Mouse (Mus musculus): ENCODE measurements around the gene Dll1.

The Dll1 gene

DNA sequence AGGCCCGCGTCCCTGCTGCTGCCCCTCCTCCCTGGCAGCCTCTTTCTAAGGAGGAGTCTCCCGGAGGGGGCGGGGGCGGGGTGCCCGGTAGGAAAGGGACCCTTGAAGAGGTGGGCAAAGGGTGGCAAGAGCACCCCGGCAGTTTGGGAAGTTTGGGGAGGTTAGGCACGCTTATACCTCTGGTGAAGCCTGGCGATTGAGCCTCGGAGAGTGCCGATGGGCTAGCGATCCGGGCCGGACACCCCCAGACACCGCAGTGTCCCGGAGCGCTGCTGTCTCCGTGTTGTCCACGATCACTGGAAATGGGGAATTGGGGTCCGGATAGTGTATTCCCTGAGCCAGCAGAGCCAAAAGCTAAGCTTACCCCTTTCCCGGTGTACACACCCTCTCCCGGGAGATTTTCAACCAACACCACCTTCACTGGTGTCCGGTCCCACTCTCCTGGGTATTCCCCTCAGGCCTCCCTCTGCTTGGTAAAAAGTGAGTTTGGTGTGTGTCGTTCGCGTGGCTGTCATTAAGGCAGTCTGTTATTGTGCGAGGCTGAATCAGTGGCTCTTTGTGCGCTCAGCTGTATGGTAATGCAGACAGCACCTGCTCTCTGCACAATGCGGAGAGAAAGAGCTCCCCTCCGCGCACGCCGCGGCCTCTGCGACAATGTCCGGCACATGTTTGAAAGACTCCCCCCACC lies at the start of gene Dll1:
Dll1 (minus strand) TSS at position 379 of the 688 bp plus-strand sequence.
- DNase-seq, result peak; percentile 46

DNA sequence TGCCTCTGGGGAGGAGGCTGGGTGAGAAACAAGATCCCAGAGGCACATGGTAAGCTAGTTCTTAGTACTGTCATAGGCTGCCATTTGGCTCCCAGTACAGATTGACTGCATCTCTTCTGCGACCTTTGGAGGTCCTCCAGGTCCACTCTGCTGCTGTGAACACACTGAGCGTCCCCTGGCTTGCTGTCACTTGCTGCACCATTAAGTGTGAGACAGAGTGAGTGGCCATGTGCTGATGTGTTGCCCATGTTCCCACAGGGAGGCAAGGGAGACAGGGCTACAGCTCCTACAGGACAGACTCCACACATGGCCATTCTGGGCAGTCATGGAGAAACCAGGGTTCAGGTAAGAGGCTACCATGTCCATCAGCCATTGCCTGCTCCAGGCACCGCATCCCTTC lies 49.3 kb upstream of the Dll1 start:
- no peak for DNase-seq

DNA sequence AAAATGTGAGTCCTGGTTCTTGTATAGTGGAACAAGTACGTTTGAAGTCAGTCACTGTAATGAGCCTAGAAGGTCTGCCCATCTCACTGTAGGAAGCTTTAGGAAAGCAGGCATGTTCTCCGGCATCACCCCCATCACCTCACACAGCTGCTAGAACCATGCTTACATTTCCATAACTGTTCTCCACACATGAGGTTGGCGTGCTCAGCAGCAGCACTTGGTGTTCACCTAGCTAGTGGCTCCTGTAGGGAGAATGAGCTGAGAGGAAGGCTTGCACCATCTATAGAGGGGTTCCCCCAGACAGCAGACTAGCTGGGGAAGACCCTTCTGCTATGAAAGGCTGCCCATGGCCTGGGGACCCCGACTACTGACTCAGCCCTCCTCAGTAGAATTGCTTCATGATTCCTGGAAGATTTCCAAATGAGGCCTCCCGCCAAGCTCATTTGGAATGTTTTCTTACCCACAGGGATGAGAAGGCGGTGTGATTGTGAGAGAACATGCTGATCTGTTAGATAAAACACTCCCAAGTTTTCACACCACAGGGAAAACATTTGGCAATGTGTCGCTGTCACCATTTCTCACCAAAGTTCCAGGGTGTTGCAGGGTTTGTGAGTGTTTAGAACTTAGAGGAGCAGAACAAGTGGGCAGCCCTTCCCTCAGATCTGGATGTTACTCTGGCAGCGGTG lies 46.6 kb upstream of the Dll1 start:
- peak; percentile 35 for DNase-seq

DNA sequence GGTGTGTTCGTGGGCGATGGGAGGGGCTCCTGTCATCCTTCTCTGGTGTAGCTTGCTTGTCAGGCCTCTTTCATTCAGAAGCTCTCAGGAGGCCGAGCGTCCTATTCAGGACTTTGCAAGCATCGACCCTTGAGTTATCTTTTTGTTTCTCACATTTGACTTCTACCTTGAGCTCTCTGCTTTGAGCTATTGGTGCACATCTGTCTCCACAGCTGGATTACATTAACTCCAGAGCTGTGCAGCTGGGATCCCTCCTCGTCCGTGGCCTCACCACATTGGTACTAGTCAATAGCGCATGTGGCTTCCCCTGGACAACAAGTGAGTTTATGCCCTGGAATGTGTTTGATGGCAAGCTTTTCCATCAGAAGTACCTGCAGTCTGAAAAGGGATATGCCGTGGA lies 46.0 kb upstream of the Dll1 start:
- no peak for DNase-seq

DNA sequence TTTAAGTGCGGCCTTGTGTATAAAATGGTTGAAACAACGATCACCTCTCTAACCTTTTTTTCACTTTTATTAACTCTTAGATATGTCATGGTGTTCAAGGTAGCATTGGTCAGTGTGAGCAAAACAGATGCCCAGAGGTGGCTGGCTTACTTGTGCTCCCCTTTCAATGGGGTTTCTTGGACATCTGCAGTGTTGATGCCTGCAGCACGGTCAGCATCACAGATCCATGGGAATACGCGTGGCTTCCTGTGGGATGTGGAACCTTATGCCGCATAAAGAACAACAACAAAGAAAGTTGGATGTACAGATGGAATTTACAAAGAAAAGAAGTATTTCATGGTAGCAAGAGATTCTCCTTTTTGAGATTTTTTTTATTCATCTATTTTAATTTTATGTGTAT lies 44.8 kb upstream of the Dll1 start:
- DNase-seq, result no peak

DNA sequence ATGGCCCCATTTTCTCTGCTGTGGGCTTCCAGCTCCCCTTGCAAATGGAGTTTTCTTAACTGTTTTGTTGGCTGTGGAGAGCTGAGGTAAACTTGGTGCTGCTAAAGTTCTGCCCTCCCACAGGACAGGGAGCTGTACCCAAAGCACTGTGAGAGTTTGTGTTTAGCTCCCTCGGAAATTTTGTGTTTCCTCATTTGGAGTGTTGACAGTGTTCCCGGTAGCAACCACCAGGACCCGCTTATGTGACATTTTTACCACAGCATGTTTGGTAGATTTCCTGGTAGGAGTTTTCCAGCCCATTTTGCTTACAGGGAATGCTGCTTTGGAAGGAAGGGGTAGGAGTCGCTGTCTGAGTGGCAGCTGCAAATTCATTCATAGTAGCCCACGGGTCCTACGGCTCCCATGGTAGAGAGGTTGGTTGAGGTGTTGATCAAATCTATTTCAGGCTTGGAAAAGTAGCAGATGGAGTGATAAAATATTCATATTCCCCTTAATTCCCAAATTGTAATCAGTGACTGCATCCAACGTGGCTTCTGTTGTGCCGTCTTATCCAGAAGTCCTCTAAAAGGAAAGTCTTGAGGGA lies 43.4 kb upstream of the Dll1 start:
- DNase-seq, result no peak

DNA sequence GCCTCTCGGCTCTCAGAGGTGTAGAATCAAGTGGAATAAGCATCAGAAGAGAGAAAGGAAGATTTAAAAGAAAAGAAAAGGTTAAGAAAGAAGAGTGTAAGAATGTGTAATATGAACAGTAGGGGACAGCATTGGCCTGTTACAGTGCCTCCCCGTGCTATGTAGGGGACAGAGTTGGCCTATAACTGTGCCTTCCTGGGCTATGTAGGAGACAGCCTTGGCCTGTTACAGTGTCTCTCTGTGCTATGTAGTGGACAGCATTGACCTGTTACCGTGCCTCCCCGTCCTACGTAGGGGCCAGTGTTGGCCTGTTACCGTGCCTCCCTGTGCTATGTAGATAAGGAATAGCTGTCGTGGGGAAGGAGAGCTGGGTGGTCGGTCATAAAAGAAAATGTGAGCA lies 42.9 kb upstream of the Dll1 start:
- no peak for DNase-seq

DNA sequence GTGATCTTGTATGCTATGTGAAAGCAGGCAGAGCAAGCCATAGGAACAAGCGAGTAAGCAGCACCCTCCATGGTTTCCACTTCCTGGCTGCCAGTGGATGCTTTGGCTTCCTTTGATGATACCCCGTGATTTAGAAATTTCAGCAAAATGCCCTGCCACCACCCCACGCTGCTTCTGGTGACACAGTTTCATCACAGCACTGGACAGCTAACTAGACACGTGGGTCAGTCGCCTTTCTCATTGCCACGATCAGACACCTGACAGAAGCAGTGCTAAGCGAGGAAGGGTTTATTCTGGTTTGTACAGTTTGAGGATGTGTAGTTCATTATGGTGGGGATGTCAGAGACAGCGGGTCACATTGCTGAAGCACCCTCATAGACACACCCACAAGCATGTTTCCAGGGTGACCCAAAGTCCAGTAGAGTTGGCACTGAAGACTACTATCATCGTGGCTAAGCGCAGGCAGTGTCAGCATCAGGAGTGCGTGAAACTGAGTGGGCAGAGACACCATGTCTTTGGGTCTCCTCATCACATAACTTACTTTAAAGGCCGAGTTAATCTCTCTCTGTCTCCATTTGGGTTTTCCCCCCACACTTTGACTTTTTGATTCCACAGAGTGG lies 40.0 kb upstream of the Dll1 start:
- no peak for DNase-seq

DNA sequence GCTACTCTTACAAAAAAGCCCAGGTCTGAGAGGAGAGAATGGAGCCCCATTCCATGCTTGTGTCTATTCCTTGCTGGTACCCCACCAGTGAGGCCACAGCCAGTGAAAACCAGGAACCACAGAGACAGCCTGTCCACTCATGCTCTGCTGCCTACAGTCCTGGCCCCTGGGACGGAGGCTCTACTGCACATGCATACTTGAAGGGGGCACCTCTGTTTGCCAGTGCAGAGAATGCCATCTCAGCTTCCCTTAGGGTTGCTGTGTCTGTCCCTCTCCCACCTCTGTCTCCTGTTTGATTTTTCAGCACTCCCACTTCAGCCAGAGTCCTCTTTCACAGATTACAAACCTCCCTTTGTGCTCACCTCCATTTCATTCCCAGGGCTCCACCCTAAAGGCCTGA lies 34.2 kb upstream of the Dll1 start:
- peak; percentile 2 for DNase-seq

DNA sequence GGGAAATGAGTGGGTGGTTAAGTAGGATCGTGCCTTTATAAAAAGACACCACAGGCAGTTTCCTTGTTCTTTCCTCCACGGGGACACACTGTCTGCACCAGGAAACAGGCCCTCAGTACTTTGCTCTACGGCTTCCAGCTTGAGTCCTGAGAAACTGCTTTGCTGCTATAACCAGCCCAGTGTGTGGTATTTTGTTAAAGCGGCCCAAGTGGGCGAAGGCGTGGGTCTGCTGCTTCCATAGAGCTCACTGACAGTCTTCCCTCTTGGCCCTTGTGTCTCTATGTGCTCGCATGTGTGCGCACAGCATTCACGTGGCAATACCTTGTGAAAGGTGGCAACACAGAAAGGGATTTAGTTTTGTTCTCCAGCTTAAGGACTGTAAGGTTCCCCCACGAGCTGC lies 32.6 kb upstream of the Dll1 start:
- DNase-seq, result no peak

DNA sequence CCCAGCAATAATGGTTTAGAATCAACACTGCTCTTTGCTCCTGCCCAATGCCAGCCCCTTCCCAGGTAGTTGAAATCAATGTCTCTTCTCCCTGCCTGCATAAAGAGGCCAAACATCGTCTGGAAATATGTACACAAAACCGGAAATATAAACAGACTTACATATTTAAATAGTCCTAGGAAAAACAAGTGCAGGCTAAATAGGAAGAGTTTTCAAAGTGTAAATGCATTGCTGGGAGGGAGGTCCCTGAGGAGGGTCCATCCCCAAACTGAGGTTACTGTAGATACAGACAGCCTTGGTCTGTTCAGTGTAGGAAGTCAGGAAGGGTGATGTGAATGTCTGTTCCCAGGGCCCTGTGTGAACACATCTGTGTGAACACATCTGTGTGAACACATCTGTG lies 29.9 kb upstream of the Dll1 start:
- no peak for DNase-seq

DNA sequence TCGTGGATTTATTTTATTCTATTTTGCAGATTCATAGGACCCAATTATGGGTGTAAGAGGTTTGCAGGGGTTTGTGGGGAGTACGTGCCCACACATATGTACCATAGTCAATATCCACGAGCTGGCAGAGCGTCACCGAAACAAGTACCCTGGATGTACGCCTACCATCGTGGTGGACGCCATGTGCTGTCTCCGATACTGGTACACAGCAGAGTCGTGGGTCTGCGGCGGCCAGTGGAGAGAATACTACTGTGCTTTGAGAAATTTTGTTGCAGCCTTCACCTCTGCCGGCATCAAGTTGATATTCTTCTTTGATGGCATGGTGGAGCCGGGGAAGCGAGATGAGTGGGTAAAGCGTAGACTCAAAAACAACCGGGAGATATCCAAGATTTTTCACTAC lies 25.0 kb upstream of the Dll1 start:
- no peak for DNase-seq

DNA sequence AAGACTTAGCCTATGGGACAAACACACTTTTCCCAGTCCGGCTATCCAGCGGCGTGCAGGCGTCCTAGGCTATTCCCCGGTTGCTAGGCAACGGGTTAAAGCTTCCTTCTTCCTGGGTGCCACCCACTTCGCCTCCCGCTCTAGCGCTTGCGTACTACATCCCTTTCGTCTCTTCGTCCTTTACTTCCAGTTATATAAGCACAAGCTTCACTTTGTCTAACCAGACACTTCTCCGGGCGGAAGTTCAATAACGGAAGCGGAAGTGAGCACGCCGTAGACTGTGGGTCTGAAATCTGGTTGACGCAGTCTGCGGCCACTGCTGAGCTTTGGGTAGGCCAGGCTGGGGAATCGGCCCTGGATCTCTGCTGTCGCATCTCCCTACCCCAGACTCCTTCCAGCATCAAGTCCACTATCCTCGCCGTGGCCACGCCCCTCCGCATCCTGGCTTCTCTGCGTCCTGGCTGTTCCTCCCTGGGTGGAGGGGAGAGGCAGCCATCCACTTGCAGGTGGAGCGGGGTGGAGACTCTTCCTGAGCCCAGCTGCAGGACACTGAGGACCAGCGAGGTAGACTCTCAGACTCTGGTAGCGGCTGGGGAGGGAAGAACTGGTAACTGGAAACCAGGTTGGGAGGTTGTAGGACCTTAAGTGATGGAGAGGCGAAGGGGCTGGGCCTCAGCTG lies 19.5 kb upstream of the Dll1 start, which contains the start of gene Fam120b:
Fam120b (plus strand) TSS at position 206 of the 679 bp plus-strand sequence.
- DNase-seq, result peak; percentile 92

DNA sequence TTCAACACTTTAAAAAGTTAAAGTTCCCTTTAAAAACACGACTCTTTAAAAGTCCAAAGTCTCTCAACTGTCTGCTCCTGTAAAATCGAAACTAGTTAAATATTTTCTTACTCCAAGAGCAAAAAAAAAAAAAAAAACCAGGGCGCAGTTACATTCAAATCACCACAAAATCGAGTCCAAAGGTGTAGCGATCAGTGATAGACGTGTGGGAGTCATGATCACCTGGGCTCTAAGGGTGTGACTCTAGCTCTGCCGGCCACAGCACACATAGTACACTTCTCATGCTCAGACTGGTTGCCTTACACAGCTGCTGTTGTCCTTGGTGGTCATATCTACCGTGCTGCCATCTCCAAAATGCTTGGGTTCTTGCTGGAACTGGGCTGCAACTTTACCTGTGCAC lies 12.7 kb upstream of the Dll1 start:
- no peak for DNase-seq

DNA sequence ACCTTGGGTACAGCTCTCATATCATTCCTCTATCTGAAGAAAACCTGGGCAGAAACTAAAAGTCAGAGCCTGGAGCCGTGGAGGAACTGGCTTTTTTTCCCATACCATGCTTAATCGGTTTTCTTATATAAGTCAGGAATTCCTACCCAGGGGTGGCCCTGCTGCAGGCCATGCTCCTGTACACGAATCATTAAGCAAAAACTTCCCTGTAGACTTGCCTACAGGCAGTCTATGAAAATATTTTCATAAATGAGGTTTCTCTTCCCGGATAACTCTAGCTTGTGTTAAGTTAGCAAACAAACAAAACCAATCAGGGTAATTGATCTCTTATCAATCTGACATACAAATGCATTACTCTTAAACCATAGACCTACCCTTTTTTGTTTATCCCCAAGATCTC lies 12.2 kb upstream of the Dll1 start:
- no peak for DNase-seq

DNA sequence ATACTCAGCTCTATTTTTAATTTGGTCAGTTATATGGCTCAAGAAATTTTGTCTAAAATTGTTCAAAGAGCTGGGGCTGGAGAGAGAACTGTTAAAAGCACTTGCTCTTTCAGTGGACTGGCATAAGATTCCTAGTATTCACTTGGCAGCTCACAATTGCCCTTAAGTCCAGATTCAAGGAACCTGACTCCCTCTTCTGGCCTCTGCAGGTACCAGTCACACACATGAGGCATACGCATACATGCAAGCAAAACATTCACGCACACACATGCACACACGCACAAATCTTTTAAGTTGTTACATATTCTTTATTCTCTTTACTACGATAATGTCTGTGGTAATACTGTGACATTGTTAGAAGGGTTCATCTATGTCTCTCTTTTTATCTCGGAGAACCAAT lies 6.7 kb upstream of the Dll1 start:
- DNase-seq, result no peak

DNA sequence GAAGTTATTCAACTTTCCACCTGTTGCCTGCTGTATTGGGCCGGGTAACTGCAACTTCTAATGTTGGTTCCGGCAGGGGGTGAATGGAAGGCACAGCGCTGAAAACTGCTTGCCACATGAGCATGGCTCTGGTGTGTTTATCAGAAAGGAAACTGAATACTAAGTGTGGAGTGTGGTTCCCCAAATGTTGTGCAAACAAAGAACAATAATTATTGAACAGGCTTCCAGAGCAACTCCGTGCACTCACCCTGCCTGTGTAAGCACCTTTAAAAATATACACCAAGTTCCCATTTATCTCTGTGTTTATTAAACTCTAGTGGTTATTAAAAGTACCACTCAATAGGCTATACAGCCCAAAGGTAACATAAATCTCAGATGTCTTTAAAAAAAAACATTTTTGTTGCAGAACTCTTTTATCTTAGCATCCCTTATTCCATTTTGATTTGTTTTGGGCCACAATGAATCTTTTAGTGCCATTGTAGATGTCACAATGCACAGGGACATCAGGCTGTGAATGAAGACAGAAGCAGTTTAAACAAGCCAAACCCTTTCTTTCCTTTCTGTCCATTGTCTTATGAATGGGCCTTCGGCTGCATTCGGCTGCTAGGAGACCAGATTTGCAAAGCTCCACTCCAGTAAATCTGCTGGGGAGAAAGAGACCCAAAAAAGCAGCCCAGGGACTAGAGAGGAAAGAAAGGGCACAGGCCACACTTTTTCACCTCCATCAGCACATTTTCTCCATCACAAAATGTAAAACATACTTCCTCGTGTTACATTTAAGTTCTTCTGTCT lies 5.4 kb upstream of the Dll1 start:
- DNase-seq, result no peak

DNA sequence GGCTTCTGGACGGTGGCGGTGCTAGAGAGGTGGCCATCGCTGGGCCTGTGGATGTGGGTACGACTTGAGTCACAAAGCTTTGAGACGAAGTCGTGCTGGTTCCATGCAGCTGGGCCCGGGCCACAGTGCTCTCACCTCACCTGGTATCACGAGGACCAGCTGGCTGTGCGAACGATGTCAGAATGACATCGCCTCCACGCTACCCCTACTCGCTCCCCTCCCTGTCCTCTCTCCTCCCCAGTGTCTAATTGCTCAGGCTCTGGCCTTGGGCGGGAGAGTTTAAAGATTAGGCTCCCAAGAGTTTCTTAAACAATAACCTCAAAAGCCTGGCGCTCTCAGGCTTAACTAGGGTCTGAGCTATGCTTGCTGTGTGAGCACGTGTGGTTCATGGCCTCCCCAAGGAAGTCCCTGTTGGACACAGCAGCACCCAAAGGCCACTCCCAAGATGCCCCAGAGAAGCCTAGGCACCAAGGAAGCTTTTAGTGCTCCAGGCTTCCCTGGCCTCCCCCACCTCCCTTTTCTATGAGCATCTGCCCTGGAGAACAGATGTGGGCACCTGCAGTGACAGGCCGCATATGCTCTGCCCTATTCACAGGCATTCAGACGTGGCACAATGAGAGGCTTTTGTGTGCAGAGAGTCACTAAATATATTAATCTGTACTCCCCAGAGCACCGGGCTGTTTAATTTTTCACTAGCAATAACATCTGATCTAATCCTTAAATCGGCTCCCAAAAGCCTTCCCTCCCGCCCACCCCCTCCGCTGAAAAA lies 4.6 kb upstream of the Dll1 start:
- DNase-seq, result no peak

DNA sequence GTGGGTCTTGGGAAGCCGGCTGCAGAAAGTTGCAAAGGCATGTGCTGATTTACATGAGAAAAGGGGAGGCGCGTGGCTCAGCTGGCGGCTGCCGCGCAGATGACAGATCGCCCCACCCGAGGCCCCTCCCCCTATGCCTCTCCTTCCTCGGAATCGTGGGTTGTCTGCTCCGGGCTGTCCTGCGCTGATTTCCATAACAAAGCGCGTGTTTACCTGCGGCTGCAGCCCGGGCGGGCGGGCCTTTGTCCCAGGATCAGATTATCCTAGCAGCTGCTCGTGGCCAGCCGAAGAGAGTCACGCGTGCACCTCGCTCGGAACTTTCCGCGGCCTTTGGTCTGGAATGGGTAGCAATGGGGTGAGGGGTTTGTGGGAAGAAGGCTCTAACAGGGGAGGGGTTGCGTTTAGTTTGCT lies 4.0 kb upstream of the Dll1 start:
- DNase-seq, result peak; percentile 75

DNA sequence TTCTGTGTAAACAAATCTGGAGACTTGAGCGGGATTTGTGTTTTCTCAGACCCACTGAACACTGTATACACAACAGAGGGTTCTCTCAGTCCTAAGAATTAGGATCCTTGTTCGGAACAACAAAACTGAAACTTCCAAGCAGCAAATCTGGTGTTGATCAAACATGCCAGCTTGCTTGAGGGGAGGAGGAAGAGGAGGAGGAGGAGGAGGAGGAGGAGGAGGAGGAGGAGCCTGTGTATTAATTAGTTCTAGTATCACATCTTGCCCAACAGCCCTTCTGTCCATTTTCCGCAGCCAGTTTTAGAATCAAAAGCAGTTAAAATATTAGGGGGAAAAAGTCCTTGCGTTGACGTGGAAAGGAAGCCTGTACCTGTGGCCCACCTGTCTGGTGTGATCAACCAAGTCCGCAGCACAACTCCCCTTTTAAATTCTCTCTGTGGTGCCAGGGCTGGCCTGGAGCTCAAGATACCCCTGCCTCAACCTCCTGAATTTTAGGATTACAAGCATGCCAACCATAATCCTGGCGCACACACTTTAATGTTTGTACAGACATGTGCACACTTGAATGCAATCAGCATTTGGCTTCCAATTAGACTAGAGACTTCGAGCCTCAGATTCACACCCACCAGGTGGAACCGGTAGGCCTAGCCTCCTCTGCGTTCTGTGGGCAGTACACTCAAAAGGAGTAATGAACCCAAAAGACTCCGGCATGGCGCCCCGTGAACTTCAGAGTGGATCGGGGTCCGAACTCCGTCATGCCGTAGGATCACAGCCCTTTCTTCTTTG lies 3.3 kb upstream of the Dll1 start:
- DNase-seq, result no peak

All from kidney, postnatal 10 days (tissue).